ENCODE assay signal across 8 mouse cellular contexts in the genomic region with DNA sequence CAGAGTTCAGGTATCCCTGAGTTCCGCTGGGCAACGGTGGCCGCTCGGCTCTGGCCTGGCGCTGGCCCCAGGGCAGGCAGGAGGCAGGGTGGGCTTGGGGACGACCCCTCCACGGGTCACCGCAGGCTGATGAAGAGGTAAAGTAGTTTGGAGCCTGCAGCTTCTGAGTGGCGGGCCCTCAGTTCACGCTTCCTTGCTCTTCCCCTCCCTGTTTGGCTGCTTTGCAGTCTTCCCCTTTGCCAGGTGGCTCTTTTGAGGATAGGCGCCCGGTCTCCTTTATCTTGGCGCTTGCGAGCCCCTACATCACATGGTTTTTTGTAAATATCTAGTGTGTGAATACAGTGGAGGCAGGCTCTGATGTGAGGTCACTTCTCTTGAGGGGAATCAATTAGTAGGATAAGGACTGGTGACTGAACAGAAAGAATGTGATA. TPM values are rescaled to one million over a fixed set of nuclear protein-coding genes. Genes with fewer than 3 reads are reported as not detected.
DNase-seq lines count a peak whose midpoint lies in the region; ATAC-seq and TF ChIP-seq lines count a peak whose summit lies in the region.

No protein-coding gene starts in this region.

- H3K4me3 ChIP-seq in kidney, embryonic 15.5 days (replicated peaks): peak overlapping the region; percentile 65
- peak overlapping the region; percentile 63 for H3K4me3 ChIP-seq in forebrain, embryonic 13.5 days
- H3K4me3 ChIP-seq in liver, postnatal 0 days (ENCODE audit: low read depth, low read length): peak overlapping the region; percentile 69

- no peak for DNase-seq in kidney, adult 8-10 months
- peak; percentile 17 for DNase-seq in MN1 (ENCODE audit: low spot score)
- no peak for DNase-seq in liver, postnatal 0 days
- no peak for DNase-seq in layer of hippocampus, adult 9-11 months
- no peak for DNase-seq in embryo, embryonic 11 days
- DNase-seq in gastrocnemius, postnatal 25 days: no peak

- no peaks in the 10 kb centered on the region for H3K9me3 ChIP-seq in kidney, embryonic 15.5 days (replicated peaks)
- no peaks in the 10 kb centered on the region for H3K9me3 ChIP-seq in forebrain, embryonic 13.5 days (replicated peaks)
- H3K9me3 ChIP-seq in liver, postnatal 0 days (ENCODE audit: low read length): no peaks in the 10 kb centered on the region

- no peak for TF ChIP-seq EP300 in liver, postnatal 0 days (IDR thresholded peaks at IDR 0.05; ENCODE audit: low read depth)

- no peak for TF ChIP-seq CTCF in liver, postnatal 0 days (IDR thresholded peaks at IDR 0.05; ENCODE audit: low read depth)

- WGBS in kidney, embryonic 15.5 days: 14% methylated on average over 14 of the region's 14 CpGs
- 20% methylated on average over 12 of the region's 14 CpGs for WGBS in forebrain, embryonic 13.5 days
- 13% methylated on average over 14 of the region's 14 CpGs for WGBS in liver, postnatal 0 days (ENCODE audit: insufficient replicate concordance)

- H3K27ac ChIP-seq in kidney, embryonic 15.5 days: peak overlapping the region; percentile 87
- peak overlapping the region; percentile 82 for H3K27ac ChIP-seq in forebrain, embryonic 13.5 days
- H3K27ac ChIP-seq in liver, postnatal 0 days (ENCODE audit: low read depth): peak overlapping the region; percentile 84

- H3K36me3 ChIP-seq in kidney, embryonic 15.5 days: no peaks in the 10 kb centered on the region
- no peaks in the 10 kb centered on the region for H3K36me3 ChIP-seq in forebrain, embryonic 13.5 days (ENCODE audit: poor library complexity, severe bottlenecking)
- no peaks in the 10 kb centered on the region for H3K36me3 ChIP-seq in liver, postnatal 0 days (replicated peaks; ENCODE audit: insufficient read depth, low read length)

- H3K4me2 ChIP-seq in kidney, embryonic 15.5 days: peak overlapping the region; percentile 56
- H3K4me2 ChIP-seq in forebrain, embryonic 13.5 days: peak overlapping the region; percentile 60
- peak overlapping the region; percentile 69 for H3K4me2 ChIP-seq in liver, postnatal 0 days (ENCODE audit: low read depth, low read length)

- peak; percentile 80; the same call in 1 of the 2 replicates for ATAC-seq in kidney, embryonic 15.5 days (replicated peaks; ENCODE audit: low FRiP score)
- ATAC-seq in forebrain, embryonic 13.5 days: no peak; the same call in 1 of the 2 replicates
- ATAC-seq in liver, postnatal 0 days: peak; percentile 54

- peak overlapping the region; percentile 54 for H3K9ac ChIP-seq in kidney, embryonic 15.5 days
- H3K9ac ChIP-seq in forebrain, embryonic 13.5 days: peak overlapping the region; percentile 75
- peak overlapping the region; percentile 77 for H3K9ac ChIP-seq in liver, postnatal 0 days (replicated peaks)

- H3K4me1 ChIP-seq in kidney, embryonic 15.5 days: peaks cover 5% of the 10 kb centered on the region; the same call in 1 of the 2 replicates
- H3K4me1 ChIP-seq in forebrain, embryonic 13.5 days: peaks cover 9% of the 10 kb centered on the region
- H3K4me1 ChIP-seq in liver, postnatal 0 days (ENCODE audit: insufficient read depth): no peaks in the 10 kb centered on the region

- H3K27me3 ChIP-seq in kidney, embryonic 15.5 days: 0 out of 2 replicates have a peak, but pooled peaks cover 5% of the 10 kb centered on the region
- H3K27me3 ChIP-seq in forebrain, embryonic 13.5 days: no peaks in the 10 kb centered on the region
- H3K27me3 ChIP-seq in liver, postnatal 0 days (ENCODE audit: insufficient read depth, low read length): no peaks in the 10 kb centered on the region

RNA-seq across cellular contexts. Expression of gene Vma21, which starts 1.2 kb away (rescaled TPM):
- 42.4 and 44.0 TPM in 2 replicates for polyA plus RNA-seq in kidney, embryonic 15.5 days (2015; fragmentation: Nextera tagmentation; extraction: Ambion mirVana)
- polyA plus RNA-seq in forebrain, embryonic 13.5 days (2015; fragmentation: Nextera tagmentation; extraction: Ambion mirVana): 51.9 and 56.8 TPM in 2 replicates
- 33.0 and 33.9 TPM in 2 replicates for polyA plus RNA-seq in liver, postnatal 0 days (2015; fragmentation: Nextera tagmentation; extraction: Ambion mirVana)
- 10 to 100 TPM; 21.9 to 25.0 TPM for total RNA-seq in gastrocnemius, postnatal 25 days (2021)
